Mouse (Mus musculus) liver, adult 2 months (tissue): Measurements from ENCODE around the gene Bicd1. TPM values are rescaled to one million over a fixed set of nuclear protein-coding genes. Genes with fewer than 3 reads are reported as not detected.
A peak's percentile ranks its signal among the peaks of the same experiment; 100 is the strongest.
"Not testable (repeated sequence)": the region's sequence is repeated elsewhere in the genome, so short reads cannot be mapped to it uniquely, and the experiment has no call there.

Source experiments
- DNase-seq: peaks from one replicate; pipeline ENCODE4 v3.0.0-alpha.2; 2011; ENCODE audit warnings: low read depth, low spot score; ENCODE audit errors: extremely low read depth
- H3K27ac ChIP-seq: fragments of 200-500 bp; replicated peaks from 2 replicates; pipeline ENCODE4 v1.5.1; 2012; ENCODE audit warnings: low read depth, mild to moderate bottlenecking, control low read depth, inconsistent platforms, low read length; ENCODE audit not compliant: insufficient read depth
- H3K27me3 ChIP-seq: fragments of 200-500 bp; 2 replicates; pipeline ENCODE4 v1.6.1; 2012; ENCODE audit warnings: mild to moderate bottlenecking, moderate library complexity, low read length, inconsistent platforms; ENCODE audit not compliant: control insufficient read depth, insufficient read depth
- H3K36me3 ChIP-seq: fragments of 200-500 bp; 2 replicates; pipeline ENCODE4 v1.6.1; 2012; ENCODE audit warnings: low read length, inconsistent platforms; ENCODE audit not compliant: control insufficient read depth, insufficient read depth
- H3K4me1 ChIP-seq: fragments of 200-500 bp; 2 replicates; pipeline ENCODE4 v1.6.1; 2011; ENCODE audit warnings: low read length; ENCODE audit not compliant: control insufficient read depth, insufficient read depth
- H3K4me3 ChIP-seq: fragments of 200-500 bp; 2 replicates; pipeline ENCODE4 v1.5.1; 2011; ENCODE audit warnings: low read depth, mild to moderate bottlenecking, control low read depth, low read length, moderate library complexity; ENCODE audit not compliant: insufficient read depth
- H3K79me2 ChIP-seq: fragments of 200-500 bp; 2 replicates; pipeline ENCODE4 v1.6.1; 2012; ENCODE audit warnings: inconsistent platforms, mild to moderate bottlenecking, low read length, moderate library complexity; ENCODE audit not compliant: control insufficient read depth, insufficient read depth
- H3K9ac ChIP-seq: fragments of 200-500 bp; 2 replicates; pipeline ENCODE4 v1.6.1; 2012; ENCODE audit warnings: low read depth, mild to moderate bottlenecking, control low read depth, inconsistent platforms, low read length
- CTCF ChIP-seq: fragments of 200-500 bp; IDR thresholded peaks from 2 replicates; pipeline ENCODE4 v1.5.1; 2011; ENCODE audit warnings: low read depth, low read length, control low read depth
- POLR2A ChIP-seq: fragments of 200-500 bp; IDR thresholded peaks from 2 replicates; pipeline ENCODE4 v1.6.1; 2011; ENCODE audit warnings: low read length, control low read depth; ENCODE audit not compliant: insufficient read depth; ENCODE audit errors: extremely low read depth
- WGBS: fragments of 180-500 bp; shearing (Covaris S2); methylation state at CpG from one replicate; pipeline ENCODE4 v1.1.7; 2018; 5-methylcytosine and 5-hydroxymethylcytosine counted together
- polyA plus RNA-seq: library from polyadenylated mRNA; depleted of rRNA; stranded (reverse); fragments of >200 nt; gene quantifications from 2 replicates; pipeline ENCODE4 v1.2.3, GENCODE M21; 2012
- total RNA-seq: library from RNA; depleted of rRNA; stranded (reverse); fragments of >200 nt; gene quantifications from 2 replicates; pipeline ENCODE4 v1.2.3, GENCODE M21; 2014

Gene Bicd1
- total and polyA plus RNA-seq, 2 experiments, result 0.55 TPM; not detected in 1

GRCm38 (mm10) chr6:149439140-149439539 is 30.5 kb downstream of the Bicd1 start:
- H3K4me3 ChIP-seq, result no peak overlapping the region
- H3K79me2 ChIP-seq, result no peaks in the 10 kb centered on the region
- TF ChIP-seq CTCF, result 0 out of 2 replicates have a peak, but pooled peaks have one; percentile 13
- TF ChIP-seq POLR2A, result no peak
- H3K36me3 ChIP-seq, result no peaks in the 10 kb centered on the region
- H3K27me3 ChIP-seq, result no peaks in the 10 kb centered on the region
- WGBS, result 84% methylated on average over 1 of the region's 1 CpGs
- DNase-seq, result peak; percentile 1
- H3K27ac ChIP-seq, result no peak overlapping the region
- H3K9ac ChIP-seq, result no peak overlapping the region
- no peaks in the 10 kb centered on the region for H3K4me1 ChIP-seq

GRCm38 (mm10) chr6:149442884-149443283 is 34.2 kb downstream of the Bicd1 start:
- WGBS, result 89% methylated on average over 1 of the region's 1 CpGs
- Histone ChIP-seq H3K4me1 (no peaks in the 10 kb centered on the region), H3K9ac (no peak overlapping the region), H3K27me3 (no peaks in the 10 kb centered on the region), H3K27ac (no peak overlapping the region), H3K79me2 (no peaks in the 10 kb centered on the region), H3K36me3 (no peaks in the 10 kb centered on the region), H3K4me3 (no peak overlapping the region)
- DNase-seq, result no peak
- TF ChIP-seq POLR2A (no peak), CTCF (no peak)

- TF ChIP-seq POLR2A (no peak), CTCF (no peak)
- no peak for DNase-seq
- 84% methylated on average over 10 of the region's 10 CpGs for WGBS
- H3K4me3 ChIP-seq, result no peak overlapping the region
- H3K9ac ChIP-seq, result no peak overlapping the region
- no peaks in the 10 kb centered on the region for H3K4me1 ChIP-seq
- H3K27me3 ChIP-seq, result no peaks in the 10 kb centered on the region
- no peaks in the 10 kb centered on the region for H3K79me2 ChIP-seq
- H3K36me3 ChIP-seq, result no peaks in the 10 kb centered on the region
- no peak overlapping the region for H3K27ac ChIP-seq
These were observed 37.2 kb downstream of the Bicd1 start for GRCm38 (mm10) chr6:149445854-149446253.

- H3K4me3 ChIP-seq, result no peak overlapping the region
- no peak overlapping the region for H3K9ac ChIP-seq
- no peaks in the 10 kb centered on the region for H3K27me3 ChIP-seq
- no peak for TF ChIP-seq CTCF
- no peak for TF ChIP-seq POLR2A
- H3K79me2 ChIP-seq, result no peaks in the 10 kb centered on the region
- H3K36me3 ChIP-seq, result no peaks in the 10 kb centered on the region
- no peak for DNase-seq
- no peaks in the 10 kb centered on the region for H3K4me1 ChIP-seq
- H3K27ac ChIP-seq, result no peak overlapping the region
These were observed 48.6 kb downstream of the Bicd1 start for GRCm38 (mm10) chr6:149457324-149457723.

- Histone ChIP-seq H3K36me3 (no peaks in the 10 kb centered on the region), H3K9ac (no peak overlapping the region), H3K79me2 (no peaks in the 10 kb centered on the region), H3K27me3 (no peaks in the 10 kb centered on the region), H3K4me1 (no peaks in the 10 kb centered on the region), H3K4me3 (no peak overlapping the region), H3K27ac (no peak overlapping the region)
- TF ChIP-seq POLR2A, result no peak
- TF ChIP-seq CTCF, result no peak
- DNase-seq, result no peak
- WGBS, result 22% methylated on average over 1 of the region's 1 CpGs
These were observed 52.3 kb downstream of the Bicd1 start for GRCm38 (mm10) chr6:149460971-149461370.

GRCm38 (mm10) chr6:149471477-149471876 is 62.8 kb downstream of the Bicd1 start:
- H3K79me2 ChIP-seq, result no peaks in the 10 kb centered on the region
- no peak overlapping the region for H3K9ac ChIP-seq
- 82% methylated on average over 15 of the region's 15 CpGs for WGBS
- no peak overlapping the region for H3K4me3 ChIP-seq
- H3K27me3 ChIP-seq, result no peaks in the 10 kb centered on the region
- TF ChIP-seq CTCF, result no peak
- no peak for TF ChIP-seq POLR2A
- no peaks in the 10 kb centered on the region for H3K36me3 ChIP-seq
- H3K4me1 ChIP-seq, result no peaks in the 10 kb centered on the region
- DNase-seq, result no peak
- no peak overlapping the region for H3K27ac ChIP-seq

- 97% methylated on average over 6 of the region's 6 CpGs for WGBS
- not testable (repeated sequence) for DNase-seq, H3K27me3 ChIP-seq, H3K36me3 ChIP-seq, H3K4me3 ChIP-seq, H3K27ac ChIP-seq, H3K9ac ChIP-seq, H3K4me1 ChIP-seq, H3K79me2 ChIP-seq
These were observed 63.8 kb downstream of the Bicd1 start for GRCm38 (mm10) chr6:149472441-149472840.

GRCm38 (mm10) chr6:149481868-149482267 is 73.2 kb downstream of the Bicd1 start:
- not testable (repeated sequence) for DNase-seq, H3K27me3 ChIP-seq, H3K4me1 ChIP-seq, H3K79me2 ChIP-seq, H3K4me3 ChIP-seq, H3K27ac ChIP-seq, H3K36me3 ChIP-seq, H3K9ac ChIP-seq
- 93% methylated on average over 5 of the region's 5 CpGs for WGBS
